Mouse (Mus musculus) heart, adult 2 months (tissue): ENCODE measurements at regions not wholly inside any gene's neighbourhood (a gene's known extent, or its start where the extent isn't known, plus 50 kb on each side); places are given as distances from the start of the nearest gene placed in this dataset.

Experiments
- EP300 ChIP-seq: fragments of 200-500 bp; IDR thresholded peaks from 2 replicates; pipeline ENCODE4 v1.6.1; 2011; ENCODE audit warnings: low read depth, low read length, control low read depth; ENCODE audit not compliant: insufficient read depth
- POLR2A ChIP-seq: fragments of 200-500 bp; IDR thresholded peaks from 2 replicates; pipeline ENCODE4 v1.6.1; 2011; ENCODE audit warnings: mild to moderate bottlenecking, low read depth, low read length, control low read depth; ENCODE audit not compliant: insufficient read depth

DNA sequence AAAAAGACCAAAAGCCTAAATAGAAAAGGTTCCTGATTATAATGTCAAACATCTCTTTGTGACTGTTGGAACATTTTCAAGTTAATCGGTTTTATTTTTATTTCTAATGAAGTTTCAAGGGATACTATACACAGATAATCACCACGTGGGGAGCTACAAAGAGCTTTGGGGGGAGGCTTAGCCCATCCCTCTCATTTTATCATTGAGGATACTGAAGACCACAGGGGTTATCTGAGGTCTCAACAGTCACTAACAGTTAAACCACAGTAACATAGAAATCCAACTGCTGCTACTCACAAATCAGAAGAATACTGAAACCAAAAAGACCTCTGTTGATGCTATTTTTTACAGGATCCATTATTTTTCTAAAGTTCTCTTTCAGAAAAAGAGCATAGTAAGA lies 364.9 kb upstream of the Dpp10 start:
- TF ChIP-seq POLR2A, result no peak
- TF ChIP-seq EP300, result no peak
